Mouse (Mus musculus) heart, postnatal 10 days (tissue): ENCODE results near the gene Sox6. TPM values are rescaled to one million over a fixed set of nuclear protein-coding genes. Genes with fewer than 3 reads are reported as not detected.

ENCODE experiments used
- DNase-seq, 2 experiments: peaks; one replicate each; pipeline ENCODE4 v3.0.0; 2021
- intact Hi-C: fragments of 180-260 bp; cut with DNase I; formaldehyde crosslinking; loops from one replicate; pipeline ENCODE4 v1.15.1; 2025
- total RNA-seq, 2 experiments: library from RNA; stranded (reverse); gene quantifications; 2 replicates each; pipeline ENCODE4 v1.2.3; 2021

Sox6 gene
- total RNA-seq, 2 experiments from 2014 or later = 22.9 to 30.3 TPM

DNA sequence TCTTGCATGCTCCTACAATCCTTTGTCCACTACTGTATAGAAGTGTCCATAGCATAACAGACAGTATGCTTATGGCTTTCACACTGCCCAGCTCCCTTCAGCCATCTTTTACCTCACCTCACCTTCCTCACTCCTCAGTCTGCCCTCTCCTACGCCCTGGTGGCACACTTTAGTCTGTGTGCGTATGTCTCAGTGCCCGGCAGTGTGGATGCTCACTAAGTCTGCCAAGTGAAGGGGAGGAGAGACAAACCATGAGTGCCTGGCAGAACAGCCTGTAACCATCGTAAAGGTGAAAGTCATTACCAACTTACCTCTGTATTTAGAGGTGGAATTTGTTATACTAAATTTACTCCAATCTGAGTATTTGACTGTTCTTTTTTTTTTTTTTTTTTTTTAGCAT, 35.9 kb downstream of the Sox6 start:
- peak in 1 of 2 experiments; percentile 16 for DNase-seq
- intact Hi-C loops = no loop called here

DNA sequence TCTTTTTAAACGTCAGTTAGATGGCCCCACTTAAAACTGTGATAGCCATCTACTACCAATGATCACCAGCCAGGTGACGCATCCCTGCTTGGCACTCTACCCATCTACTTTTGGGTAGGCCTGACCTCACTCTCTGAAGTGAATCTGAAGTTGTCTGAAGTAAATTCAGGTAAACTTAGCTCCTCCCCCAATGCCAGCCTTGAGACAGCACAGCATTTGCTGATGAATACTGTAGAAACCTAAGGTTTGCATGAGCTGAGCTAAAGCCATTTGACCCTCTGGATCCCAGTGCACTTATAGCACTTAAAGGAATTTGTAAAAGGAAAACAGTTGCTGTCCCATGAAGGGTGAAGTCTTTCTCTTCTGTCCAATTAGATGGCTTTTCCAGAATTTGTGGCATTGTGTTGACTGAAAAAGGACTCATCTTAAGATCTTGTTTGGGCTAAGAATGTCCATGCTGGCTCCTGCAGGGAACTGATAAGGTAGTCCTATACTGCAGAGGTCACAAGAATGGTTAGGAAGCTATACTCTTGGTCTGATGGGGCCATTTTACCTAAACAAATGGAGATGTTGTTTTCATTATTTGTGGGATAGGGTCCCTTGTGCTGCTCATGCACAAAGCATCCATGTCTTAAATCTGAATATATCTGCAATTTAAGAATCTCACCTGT, 50.4 kb downstream of the Sox6 start:
- intact Hi-C loops = no loop called here
- no peak for DNase-seq

DNA sequence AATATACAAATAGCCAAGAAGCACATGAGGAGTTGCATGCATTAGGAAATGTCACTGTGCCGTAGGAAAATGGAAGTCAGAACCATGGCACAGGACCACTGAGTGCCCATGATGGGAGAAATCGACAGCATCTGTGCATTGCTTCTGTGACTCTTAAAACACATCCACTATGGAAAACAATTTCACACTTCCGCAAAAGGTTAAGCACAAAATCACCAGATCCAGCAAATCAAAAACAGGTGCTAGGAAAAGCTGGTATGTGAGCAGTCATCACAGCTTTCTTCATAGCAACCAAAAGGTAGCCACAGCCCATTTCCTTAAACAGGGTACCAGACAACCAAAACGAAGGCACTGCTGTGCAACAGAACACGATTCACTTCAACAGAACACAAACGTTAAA, 52.9 kb downstream of the Sox6 start:
- no peak for DNase-seq
- intact Hi-C loops = no loop called here

DNA sequence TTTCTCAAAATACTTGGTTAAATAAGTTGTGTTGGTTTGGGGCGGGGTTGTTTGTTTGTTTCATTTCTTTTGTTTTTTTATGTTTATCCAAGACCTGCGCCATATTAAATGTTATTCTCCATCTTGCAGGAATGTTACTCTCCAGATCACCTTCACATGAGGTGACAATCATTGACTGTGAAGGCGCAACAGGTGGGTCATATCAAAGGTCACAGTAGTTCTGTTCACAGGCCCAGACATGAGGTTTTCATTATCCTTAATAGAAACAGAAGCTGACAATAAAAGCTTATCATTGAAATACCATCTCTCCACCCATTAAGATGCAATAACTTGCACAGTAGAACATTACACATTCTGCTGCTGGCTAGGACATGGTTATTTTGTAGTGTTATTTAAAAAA, 54.5 kb downstream of the Sox6 start:
- intact Hi-C loops = no loop called here
- no peak for DNase-seq

DNA sequence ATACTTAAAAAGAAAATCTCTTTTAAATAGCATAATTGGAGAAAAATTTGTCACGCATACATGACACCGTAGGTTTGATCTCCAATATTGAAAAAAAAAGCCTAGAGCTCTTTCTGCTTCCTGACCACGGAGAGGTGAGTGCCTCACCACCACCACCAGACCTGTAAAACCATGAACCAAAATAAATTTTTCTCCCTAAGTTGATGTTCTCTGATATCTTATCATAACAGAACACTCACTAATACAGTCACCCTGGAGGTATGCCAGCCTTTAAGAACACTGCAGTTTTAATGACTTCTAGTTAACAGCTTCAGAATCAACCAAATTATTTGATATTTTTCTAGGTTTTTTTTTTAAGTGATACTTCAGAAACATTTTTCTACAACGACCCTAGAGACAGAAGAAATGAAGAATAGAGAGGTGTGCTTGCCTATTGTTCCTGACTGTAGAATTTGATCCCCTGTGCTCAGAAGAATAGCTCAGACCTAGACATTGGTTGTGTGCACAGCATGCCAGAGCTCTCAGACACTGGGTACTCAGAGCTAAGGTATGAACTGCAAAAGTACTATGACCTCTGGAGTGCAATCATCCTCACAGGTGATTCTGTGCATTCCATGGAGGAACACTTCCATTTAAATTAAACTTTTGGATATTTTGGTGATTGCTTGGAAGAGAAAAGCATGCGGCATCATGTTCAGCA, 58.6 kb downstream of the Sox6 start:
- no peak for DNase-seq
- intact Hi-C loops = no loop called here

DNA sequence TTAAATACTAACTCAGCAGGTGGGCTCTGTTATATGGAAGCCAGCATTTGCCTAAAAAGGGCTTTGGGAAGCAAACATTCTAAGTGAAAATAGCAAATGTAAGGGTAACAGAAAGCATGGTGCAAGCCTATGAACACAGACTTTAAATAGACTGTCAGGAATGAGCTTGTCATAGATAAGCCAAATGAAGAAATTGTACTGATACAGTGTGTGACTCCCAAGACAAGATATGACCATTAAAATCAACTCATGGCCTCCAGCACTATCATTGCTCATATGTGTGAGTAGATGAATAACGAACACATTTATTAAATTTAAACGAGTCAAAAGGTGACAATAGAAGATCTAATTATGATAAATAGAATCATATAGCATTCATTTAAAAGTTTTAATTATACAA, 64.1 kb downstream of the Sox6 start:
- intact Hi-C loops = no loop called here
- no peak for DNase-seq

DNA sequence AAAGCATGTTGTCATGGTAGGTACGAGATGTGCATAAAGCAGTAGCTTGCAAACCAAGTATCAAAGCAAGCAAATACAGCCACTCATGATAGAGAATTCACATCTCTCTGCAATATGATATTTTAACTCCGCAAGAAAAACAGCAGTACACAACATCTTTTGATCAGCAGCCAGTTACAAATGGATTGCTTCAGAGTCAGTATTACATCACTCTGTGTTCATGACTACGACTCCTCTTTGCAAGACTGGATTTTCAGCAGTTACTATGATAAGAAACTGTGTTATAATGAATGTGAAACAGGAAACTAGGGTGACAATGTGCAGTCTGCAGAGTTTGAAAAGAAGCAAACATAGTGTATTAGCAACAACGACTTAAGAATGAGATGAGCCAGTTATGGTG, 71.4 kb downstream of the Sox6 start:
- intact Hi-C loops = no loop called here
- no peak for DNase-seq

DNA sequence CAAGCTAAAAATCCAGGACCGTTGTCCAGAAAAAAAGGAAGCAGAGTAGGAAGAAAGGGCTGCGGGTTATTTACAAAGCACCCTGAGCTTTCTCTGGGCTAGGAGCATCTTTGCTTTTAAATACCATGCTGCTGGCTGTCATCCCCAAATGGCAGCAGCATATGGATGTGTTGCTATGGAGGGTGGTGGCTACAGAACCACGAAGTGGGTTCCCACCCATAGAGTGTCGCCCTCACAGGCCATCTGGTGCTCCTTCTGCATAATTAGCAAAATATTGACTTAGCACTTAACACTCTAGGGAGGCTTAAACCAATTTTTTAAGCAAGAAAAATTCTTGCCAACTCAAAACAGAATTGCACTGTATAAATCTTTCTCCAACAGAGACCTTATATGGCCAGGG, 72.4 kb downstream of the Sox6 start:
- DNase-seq = no peak
- intact Hi-C loops = no loop called here

DNA sequence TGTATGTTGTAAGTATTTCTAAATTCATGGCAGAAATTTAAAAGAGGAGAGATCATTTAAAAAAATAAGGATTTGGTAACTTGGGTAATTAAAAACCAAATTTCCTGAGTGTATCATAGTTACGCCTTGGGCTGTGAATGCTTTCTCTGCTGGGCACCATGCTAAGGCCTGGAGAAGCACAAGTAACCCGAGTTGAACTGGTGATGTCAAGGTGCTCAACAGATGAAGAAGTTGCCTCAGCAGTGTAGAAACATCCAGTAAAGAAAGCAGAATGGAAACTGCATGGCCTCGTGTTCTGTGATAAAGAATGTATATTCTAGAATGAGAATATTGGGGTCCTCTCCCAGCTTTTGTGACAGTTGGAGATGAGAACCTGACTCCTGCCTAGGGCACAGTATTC, 85.5 kb downstream of the Sox6 start:
- intact Hi-C loops = loop anchor here (10.0 kb wide), 1 partner anchor 738 kb away; no protein-coding TSS in a partner anchor
- no peak for DNase-seq

DNA sequence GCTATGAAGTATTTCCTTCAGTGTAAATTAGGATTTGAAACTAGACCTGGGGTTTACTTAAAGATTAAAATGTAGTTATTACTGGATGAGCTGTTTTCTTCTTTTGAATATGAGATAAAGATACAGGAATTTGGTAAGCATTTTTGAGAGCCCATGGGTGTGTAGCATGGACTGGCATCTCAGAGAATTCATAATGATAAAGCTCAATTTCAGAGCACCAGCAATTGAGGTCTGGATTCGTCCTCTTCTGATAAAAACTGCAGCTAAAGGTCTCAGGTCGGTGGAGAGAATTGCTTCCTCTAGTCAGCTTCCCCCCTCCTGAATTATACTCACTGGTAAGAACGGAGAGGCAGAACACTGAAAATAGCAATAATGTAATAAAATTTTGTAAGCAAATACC, 86.4 kb downstream of the Sox6 start:
- intact Hi-C loops = loop anchor here (10.0 kb wide), 1 partner anchor 737 kb away; no protein-coding TSS in a partner anchor
- no peak for DNase-seq

DNA sequence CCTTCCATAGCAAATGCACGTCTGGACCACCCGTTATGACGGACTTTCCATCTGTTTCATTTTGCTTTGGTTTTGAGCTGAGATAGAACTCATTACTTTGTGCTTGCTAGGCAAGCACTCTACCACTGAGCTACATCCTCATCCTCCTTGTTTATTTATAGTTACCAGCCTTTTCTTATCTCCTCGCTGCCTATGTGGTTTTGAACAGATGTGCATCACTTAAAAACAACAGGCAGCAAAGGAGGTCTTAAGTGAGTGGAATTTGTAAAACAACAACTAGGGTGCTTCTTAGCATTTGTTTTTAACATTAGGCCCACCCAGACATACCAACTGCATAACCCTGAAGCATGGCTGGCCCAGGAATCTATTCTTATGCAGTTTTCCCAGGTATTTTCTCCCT, 86.9 kb downstream of the Sox6 start:
- intact Hi-C loops = loop anchor here (10.0 kb wide), 1 partner anchor 737 kb away; no protein-coding TSS in a partner anchor
- DNase-seq = no peak

DNA sequence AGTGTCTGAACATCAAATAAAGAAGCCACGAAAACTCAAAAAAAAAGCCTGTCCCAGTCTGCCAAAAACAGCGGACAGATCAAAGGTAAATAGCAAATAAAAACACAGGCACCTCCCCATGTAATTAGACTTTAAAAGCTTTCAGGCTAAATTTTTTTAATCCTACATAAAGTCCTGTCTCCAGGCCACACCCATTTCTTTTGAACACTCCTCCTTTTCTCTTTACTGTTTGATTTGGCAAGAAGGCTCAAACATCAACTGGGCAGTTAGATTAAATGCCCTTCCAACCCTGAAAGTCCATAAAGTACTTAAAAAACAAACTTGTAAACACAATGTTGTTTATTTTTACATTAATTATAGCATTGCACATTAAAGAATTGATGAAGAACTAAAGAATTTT, 90.7 kb downstream of the Sox6 start:
- no peak for DNase-seq
- intact Hi-C loops = no loop called here

DNA sequence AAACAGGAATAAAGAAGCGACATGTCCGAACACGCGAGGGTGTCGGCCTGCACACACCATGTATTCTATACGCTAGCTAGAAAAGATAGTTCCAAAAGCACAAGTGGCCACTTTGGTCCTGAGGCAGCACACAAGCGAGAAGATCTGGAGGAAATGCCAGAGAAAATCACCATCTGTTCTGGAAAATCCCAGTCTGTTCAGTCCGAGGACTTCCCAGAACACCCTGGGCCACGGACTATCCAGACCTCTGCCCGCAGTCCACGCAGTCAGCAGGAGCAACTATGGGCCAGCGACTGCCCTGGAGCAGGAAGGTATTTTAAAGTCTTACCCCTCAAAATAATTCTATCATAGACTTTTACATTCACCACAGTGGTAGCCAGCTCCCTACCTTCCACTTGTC, 92.0 kb downstream of the Sox6 start:
- DNase-seq = no peak
- intact Hi-C loops = no loop called here

DNA sequence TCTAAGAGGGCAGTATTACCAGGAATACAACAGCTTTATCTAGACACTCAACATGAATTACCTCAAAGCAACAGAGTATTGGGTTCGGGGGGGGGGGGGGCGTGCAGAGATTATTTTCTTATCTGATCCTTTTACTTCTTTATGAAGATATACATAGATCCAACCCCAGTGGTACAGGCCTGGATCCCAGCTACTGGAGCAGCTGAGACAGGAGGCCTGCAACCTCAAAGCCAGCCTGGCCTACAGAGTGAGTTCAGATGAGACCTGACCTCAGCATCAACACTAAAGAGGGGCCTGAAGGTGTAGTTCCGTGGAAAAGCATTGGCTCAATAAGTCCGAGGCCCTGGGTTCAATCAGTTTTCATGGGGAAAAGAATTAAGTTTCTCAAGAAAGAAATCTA, 93.1 kb downstream of the Sox6 start:
- intact Hi-C loops = no loop called here

DNA sequence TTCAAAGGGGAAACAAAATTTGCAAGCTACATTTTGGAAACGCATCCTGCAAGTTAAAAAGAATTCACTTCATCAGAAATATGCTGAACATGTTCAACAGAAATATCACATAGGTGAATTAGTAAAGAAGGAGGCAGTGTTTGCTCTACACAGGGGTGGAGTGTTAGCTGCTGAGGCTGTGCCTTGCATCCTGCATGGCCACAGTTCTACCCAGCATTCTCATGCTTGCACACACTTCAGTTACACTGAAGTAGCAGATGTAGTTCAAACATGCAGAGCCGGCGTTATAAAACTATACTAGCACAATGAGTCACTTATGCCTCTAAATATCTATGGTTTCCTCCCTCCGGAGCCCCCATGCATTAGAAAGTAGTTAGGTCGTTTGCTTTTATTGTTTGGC, 94.3 kb downstream of the Sox6 start:
- no peak for DNase-seq
- intact Hi-C loops = no loop called here

More for the DNA sequence above, 93.1 kb downstream of the Sox6 start:
- DNase-seq = no peak

DNA sequence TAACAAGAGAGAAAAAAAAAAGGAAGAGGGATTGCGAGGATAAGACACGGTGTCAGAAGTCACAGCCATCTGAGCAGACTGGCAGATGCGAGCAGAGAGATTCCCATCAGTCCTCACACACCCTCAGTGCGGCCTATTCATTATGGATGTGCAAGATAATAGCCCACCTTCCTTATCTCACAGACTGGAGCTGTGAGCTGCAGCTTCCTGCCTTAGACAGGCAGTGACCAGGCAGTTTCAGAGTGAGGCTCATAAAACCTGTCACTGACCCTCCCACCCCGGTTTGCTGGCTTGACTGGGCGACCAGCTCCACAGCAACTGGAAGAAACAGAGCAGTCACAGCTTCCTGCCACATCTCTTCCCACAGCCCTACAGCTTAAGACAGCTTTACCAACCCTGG, 96.8 kb downstream of the Sox6 start:
- intact Hi-C loops = no loop called here
- no peak for DNase-seq

DNA sequence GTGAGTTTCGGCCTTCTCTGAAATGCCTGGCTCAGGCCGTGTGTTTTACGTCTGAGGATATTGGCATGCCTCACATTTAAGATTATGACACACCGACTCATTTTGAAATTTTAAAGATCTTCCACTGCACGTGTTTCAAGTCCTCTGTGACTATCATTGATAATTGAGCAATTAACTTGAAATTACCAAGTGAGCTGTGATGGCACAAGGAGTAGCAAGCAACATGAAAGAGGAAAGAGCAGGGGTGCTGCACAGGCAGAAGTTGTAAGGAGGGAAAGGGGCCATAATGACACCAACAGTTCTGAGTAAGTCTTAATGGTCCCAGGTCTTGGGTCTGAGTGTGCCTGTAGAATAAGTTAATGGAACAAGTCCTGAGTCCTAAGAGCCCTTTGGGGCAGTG, 99.3 kb downstream of the Sox6 start:
- intact Hi-C loops = no loop called here
- DNase-seq = no peak

DNA sequence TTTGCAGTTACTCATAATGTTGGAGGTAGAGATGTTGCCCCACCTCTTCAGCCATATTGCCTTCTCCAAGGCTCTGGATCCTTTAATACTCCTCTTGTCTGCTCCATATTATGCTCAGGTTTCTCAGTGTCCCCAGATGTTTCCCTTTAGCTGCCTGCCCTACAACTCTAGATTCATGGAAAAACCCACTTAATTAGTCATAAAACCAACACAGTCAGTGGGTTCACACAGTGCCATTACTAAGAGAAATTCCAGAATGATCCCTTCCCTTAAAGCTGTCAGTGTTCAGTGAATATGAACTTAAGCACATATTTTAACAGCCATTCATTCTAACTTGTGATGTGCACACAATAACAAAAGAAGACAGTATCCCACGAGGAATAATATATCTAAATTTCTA, 101.7 kb downstream of the Sox6 start:
- intact Hi-C loops = no loop called here
- no peak for DNase-seq

DNA sequence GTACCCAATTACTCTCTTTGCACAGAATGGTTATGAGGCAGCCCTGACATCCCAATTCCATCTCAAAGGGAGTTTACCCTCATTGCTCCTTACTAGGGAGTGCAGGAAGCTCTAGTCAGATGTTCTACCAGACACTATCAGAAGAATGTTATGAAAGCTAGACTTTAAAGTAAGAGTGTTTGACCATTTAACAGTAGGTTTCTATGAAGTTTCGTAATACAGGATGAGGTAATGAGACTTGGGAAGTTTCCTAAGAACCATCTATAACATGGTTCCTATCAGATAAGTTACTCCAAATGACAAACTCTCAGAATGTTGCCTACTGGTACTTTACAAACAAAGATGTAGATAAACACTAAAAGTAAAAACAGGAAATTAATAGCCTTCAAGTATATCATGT, 123.3 kb downstream of the Sox6 start:
- intact Hi-C loops = no loop called here
- no peak for DNase-seq

DNA sequence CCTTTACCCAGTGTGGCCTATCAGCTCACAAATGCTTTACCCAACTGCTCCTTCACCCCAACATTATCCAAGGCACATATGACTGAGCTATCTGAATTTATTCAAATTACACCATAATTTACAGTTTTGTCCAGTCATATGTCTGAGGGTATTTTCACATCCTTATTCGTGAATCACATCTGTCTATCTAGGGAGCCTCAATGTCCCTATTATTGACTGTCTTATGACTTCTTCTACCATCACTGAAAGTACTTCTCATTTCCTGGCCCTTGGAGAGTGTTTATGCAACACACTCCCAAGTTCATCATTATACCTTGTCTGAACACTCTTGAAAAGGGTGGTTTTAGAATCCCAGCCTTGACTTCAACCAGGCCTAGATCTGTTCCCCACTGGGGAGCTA, 128.3 kb downstream of the Sox6 start:
- intact Hi-C loops = no loop called here
- no peak for DNase-seq

DNA sequence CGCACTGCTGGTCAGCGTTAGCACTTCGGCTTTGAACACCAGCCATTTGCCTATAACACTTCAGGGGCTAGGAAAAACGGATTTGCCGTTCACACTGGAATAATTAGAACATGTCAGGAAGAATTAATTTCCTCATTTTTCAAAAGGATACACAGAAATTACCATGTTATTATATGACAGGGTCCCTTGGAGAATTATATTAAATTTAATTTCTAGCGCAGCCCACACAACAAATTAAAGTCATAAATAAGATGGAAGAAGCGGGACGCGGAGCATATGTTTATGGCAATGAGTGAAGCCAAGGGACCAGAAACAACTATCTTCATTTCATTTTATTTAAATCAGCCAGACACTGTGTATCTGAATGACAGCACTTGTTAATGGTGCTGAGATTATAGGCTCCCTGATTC, 133.8 kb downstream of the Sox6 start:
- no peak for DNase-seq
- intact Hi-C loops = no loop called here

DNA sequence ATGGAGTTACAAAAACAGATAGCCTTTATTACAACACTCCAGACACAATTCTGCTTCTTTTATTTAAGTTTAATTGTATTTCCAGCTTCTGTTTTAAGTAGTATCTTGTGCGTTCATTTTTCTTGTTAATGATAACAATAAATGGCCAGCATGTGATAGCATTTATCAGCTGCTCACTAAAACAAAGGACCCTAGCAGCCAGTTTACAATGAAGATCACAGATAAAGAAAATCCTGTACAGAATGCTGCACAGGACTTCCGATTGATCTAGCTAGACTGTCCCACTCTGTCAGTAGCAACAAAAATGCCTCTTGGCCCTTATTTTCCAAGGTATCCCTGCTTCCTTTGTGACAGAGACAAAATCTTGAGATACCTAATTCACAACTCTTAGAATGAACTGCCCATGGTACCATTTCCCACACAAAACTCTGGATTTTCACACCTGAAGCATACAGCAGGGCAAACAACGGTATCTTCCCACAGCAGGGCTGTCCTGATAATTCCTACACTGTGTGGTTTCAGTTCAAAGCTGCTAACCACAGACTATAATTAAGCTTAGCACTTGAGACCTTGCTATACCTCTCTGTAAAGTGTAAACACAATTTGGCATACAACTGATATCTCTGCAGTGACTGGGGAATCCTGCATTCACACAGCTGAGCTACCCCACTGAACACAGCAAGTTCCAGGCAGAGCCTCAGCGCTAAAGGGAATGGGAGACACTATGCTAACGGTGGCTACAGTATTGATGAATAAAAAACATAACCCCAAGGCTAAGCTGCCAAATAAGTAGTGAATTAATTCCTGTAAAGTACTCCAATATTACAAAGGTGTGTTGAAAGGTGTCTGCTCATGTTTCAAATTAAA, 134.4 kb downstream of the Sox6 start:
- DNase-seq = no peak
- intact Hi-C loops = no loop called here
